Mouse (Mus musculus): ENCODE data around the gene Atp2a1.

DNA sequence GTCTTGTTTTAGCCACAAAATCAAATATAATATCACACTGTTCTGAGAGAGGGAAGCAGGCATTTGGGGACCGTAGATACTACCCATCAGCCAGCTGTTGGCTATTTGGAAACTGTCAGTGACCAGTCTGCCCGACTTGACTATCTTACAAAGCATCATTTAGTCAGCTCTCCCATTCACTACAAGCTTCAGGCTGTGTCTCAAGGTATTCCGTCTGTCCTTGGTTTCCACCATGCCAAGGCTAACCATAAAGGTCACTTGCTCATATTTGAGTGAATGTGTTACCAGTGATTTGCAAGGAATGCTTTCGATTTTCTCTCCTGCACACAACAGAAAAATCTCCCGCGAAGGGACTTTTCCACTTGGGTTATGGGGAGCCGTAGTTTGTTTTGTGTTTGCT lies 28.2 kb downstream of the Atp2a1 start:
- TF ChIP-seq HCFC1 (IDR thresholded peaks at IDR 0.05; ENCODE audit: borderline replicate concordance, insufficient read depth, low read length) = no peak
- no peak for TF ChIP-seq CHD2 (IDR thresholded peaks at IDR 0.05; ENCODE audit: low read depth, low read length)
